Mouse (Mus musculus): ENCODE measurements around the gene Setdb2. TPM values are rescaled to one million over a fixed set of nuclear protein-coding genes. Genes with fewer than 3 reads are reported as not detected.
"Not testable (repeated sequence)": the region's sequence is repeated elsewhere in the genome, so short reads cannot be mapped to it uniquely, and the experiment has no call there.

The Setdb2 gene
- polyA plus RNA-seq, 1 experiment from 2014 or later: 7.1 TPM

DNA sequence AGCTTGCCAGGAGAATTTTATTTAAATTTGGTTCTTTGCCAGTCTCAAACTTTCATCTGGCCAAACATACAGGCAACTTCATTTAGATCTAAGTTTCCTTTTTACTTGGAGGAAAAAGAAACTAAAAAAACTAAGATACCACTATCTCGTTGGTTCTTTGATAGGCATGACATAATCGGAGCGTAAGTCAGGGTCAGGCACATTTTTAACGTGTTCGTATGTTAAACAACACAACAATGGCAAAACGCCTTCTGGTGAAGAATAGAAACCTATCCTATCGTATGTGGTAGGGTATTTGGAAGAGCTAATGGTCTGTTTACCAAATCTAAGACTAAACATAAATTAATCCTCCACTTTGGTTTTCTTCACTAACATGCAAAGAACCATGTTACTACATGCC, 645 bp downstream of the Setdb2 start:
- Histone ChIP-seq H3K4me1 (replicated peaks; ENCODE audit: control insufficient read depth, insufficient read depth, low read length) (peaks cover 10% of the 10 kb centered on the region), H3K27me3 (replicated peaks; ENCODE audit: control insufficient read depth, insufficient read depth, low read length) (no peaks in the 10 kb centered on the region), H3K36me3 (ENCODE audit: control insufficient read depth, insufficient read depth) (no peaks in the 10 kb centered on the region), H3K9me3 (ENCODE audit: control insufficient read depth, low read length) (no peaks in the 10 kb centered on the region), H3K4me3 (replicated peaks; ENCODE audit: low read length) (peak overlapping the region; percentile 78), H3K27ac (ENCODE audit: low read length) (no peak overlapping the region), H3K9ac (replicated peaks; ENCODE audit: low read depth, low read length) (peak overlapping the region; percentile 75), H3K4me2 (ENCODE audit: low read length) (peak overlapping the region; percentile 81)
- WGBS: 18% methylated on average over 7 of the region's 7 CpGs
- ATAC-seq: no peak

DNA sequence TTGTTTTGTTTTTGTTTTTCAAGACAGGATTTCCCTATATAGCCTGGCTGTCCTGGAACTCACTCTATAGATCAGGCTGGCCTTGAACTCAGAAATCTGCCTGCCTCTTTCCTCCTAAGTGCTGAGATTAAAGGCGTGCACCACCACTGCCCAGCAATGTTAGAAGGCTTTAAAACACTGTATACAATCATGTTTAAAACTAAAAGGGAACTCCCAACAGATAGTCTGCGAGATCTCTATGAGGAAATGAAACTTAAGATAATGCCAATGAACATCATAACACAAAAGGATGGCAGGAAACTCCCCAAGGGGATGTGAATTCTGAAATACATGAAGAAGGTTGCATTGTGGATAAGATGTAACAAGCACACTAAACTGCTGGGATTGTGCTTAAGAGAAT, 2.2 kb downstream of the Setdb2 start:
- Histone ChIP-seq H3K9me3 (ENCODE audit: control insufficient read depth, low read length) (no peaks in the 10 kb centered on the region), H3K4me1 (replicated peaks; ENCODE audit: control insufficient read depth, insufficient read depth, low read length) (peaks cover 10% of the 10 kb centered on the region), H3K9ac (replicated peaks; ENCODE audit: low read depth, low read length) (no peak overlapping the region), H3K36me3 (ENCODE audit: control insufficient read depth, insufficient read depth) (no peaks in the 10 kb centered on the region), H3K4me2 (ENCODE audit: low read length) (no peak overlapping the region), H3K27ac (ENCODE audit: low read length) (no peak overlapping the region), H3K4me3 (replicated peaks; ENCODE audit: low read length) (no peak overlapping the region), H3K27me3 (replicated peaks; ENCODE audit: control insufficient read depth, insufficient read depth, low read length) (no peaks in the 10 kb centered on the region)
- WGBS: 89% methylated on average over 2 of the region's 2 CpGs
- no peak for ATAC-seq

- 69% methylated on average over 3 of the region's 3 CpGs for WGBS
- H3K9ac ChIP-seq (replicated peaks; ENCODE audit: low read depth, low read length): no peak overlapping the region
- H3K4me3 ChIP-seq (replicated peaks; ENCODE audit: low read length): no peak overlapping the region
- H3K27ac ChIP-seq (ENCODE audit: low read length): no peak overlapping the region
- H3K36me3 ChIP-seq (ENCODE audit: control insufficient read depth, insufficient read depth): no peaks in the 10 kb centered on the region
- ATAC-seq: no peak
- no peaks in the 10 kb centered on the region for H3K27me3 ChIP-seq (replicated peaks; ENCODE audit: control insufficient read depth, insufficient read depth, low read length)
- H3K4me2 ChIP-seq (ENCODE audit: low read length): no peak overlapping the region
- H3K4me1 ChIP-seq (replicated peaks; ENCODE audit: control insufficient read depth, insufficient read depth, low read length): peaks cover 10% of the 10 kb centered on the region
- H3K9me3 ChIP-seq (ENCODE audit: control insufficient read depth, low read length): no peaks in the 10 kb centered on the region
Observed at GRCm38 (mm10) chr14:59437398-59437797, 3.3 kb downstream of the Setdb2 start.

DNA sequence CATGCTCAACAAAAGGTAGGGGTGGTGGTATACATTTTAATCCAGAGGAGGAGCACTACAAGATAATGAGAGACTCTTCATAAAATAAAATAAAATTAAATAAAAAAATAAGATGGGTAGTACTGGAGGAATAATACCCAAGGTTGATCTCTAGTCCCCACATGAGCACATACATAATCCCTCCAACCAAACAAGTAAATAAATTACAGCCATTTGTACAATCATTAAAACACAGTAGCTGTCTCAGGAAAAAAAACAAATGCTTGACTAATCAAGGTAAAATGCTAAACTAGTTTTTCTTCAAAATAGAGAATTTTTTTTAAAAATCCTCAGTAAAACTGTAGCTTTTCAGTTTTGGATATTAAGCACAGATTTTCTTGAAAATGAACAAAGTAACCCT, 5.5 kb downstream of the Setdb2 start:
- no peak overlapping the region for H3K9ac ChIP-seq (replicated peaks; ENCODE audit: low read depth, low read length)
- H3K4me2 ChIP-seq (ENCODE audit: low read length): no peak overlapping the region
- peaks cover 6% of the 10 kb centered on the region for H3K4me1 ChIP-seq (replicated peaks; ENCODE audit: control insufficient read depth, insufficient read depth, low read length)
- no peaks in the 10 kb centered on the region for H3K36me3 ChIP-seq (ENCODE audit: control insufficient read depth, insufficient read depth)
- H3K4me3 ChIP-seq (replicated peaks; ENCODE audit: low read length): no peak overlapping the region
- no peaks in the 10 kb centered on the region for H3K9me3 ChIP-seq (ENCODE audit: control insufficient read depth, low read length)
- H3K27ac ChIP-seq (ENCODE audit: low read length): no peak overlapping the region
- ATAC-seq: no peak
- no peaks in the 10 kb centered on the region for H3K27me3 ChIP-seq (replicated peaks; ENCODE audit: control insufficient read depth, insufficient read depth, low read length)

DNA sequence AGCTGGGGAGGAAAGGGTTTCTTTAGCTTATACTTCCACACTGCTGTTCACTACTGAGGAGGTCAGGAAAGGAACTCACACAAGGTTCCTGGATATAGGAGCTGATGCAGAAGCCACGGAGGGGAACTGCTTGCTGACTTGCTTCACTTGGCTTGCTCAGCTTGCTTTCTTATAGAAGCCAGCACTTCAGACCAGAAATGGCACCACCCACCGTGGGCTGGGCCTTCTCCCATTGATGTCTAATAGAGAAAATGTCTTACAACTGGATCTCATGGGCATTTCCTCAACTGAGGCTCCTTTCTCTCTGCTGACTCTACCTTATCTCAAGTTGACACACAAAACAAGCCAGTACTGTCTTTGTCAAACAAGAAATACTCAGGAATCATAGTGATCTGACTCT, 6.8 kb downstream of the Setdb2 start:
- no peak overlapping the region for H3K4me3 ChIP-seq (replicated peaks; ENCODE audit: low read length)
- no peak overlapping the region for H3K27ac ChIP-seq (ENCODE audit: low read length)
- H3K9ac ChIP-seq (replicated peaks; ENCODE audit: low read depth, low read length): no peak overlapping the region
- no peak overlapping the region for H3K4me2 ChIP-seq (ENCODE audit: low read length)
- no peak for ATAC-seq
- H3K36me3 ChIP-seq (ENCODE audit: control insufficient read depth, insufficient read depth): no peaks in the 10 kb centered on the region
- no peaks in the 10 kb centered on the region for H3K27me3 ChIP-seq (replicated peaks; ENCODE audit: control insufficient read depth, insufficient read depth, low read length)
- H3K9me3 ChIP-seq (ENCODE audit: control insufficient read depth, low read length): no peaks in the 10 kb centered on the region
- 65% methylated on average over 2 of the region's 2 CpGs for whole genome bisulfite sequencing
- no peaks in the 10 kb centered on the region for H3K4me1 ChIP-seq (replicated peaks; ENCODE audit: control insufficient read depth, insufficient read depth, low read length)

DNA sequence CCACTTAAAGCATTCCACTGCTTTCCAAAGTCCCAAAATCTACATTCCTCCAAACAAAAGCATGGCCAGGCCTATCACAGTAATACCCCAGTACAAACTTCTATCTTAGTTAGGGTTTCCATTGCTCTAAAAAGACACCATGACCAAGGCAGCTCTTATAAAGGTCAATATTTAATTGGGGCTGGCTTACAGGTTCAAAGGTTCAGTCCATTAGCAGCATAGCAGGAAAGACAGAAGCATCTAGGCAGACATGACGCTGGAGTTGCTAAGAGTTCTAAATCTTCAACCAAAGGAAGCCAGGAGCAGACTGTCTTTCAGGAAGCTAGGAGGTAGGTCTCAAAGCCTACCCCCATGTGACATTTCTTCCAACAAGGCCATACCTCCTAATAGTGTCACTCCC, 10.1 kb downstream of the Setdb2 start:
- H3K4me2 ChIP-seq (ENCODE audit: low read length): no peak overlapping the region
- H3K4me1 ChIP-seq (replicated peaks; ENCODE audit: control insufficient read depth, insufficient read depth, low read length): no peaks in the 10 kb centered on the region
- ATAC-seq: no peak
- no peak overlapping the region for H3K4me3 ChIP-seq (replicated peaks; ENCODE audit: low read length)
- H3K27me3 ChIP-seq (replicated peaks; ENCODE audit: control insufficient read depth, insufficient read depth, low read length): no peaks in the 10 kb centered on the region
- H3K9me3 ChIP-seq (ENCODE audit: control insufficient read depth, low read length): no peaks in the 10 kb centered on the region
- H3K9ac ChIP-seq (replicated peaks; ENCODE audit: low read depth, low read length): no peak overlapping the region
- WGBS: 78% methylated on average over 1 of the region's 1 CpGs
- no peaks in the 10 kb centered on the region for H3K36me3 ChIP-seq (ENCODE audit: control insufficient read depth, insufficient read depth)
- no peak overlapping the region for H3K27ac ChIP-seq (ENCODE audit: low read length)

DNA sequence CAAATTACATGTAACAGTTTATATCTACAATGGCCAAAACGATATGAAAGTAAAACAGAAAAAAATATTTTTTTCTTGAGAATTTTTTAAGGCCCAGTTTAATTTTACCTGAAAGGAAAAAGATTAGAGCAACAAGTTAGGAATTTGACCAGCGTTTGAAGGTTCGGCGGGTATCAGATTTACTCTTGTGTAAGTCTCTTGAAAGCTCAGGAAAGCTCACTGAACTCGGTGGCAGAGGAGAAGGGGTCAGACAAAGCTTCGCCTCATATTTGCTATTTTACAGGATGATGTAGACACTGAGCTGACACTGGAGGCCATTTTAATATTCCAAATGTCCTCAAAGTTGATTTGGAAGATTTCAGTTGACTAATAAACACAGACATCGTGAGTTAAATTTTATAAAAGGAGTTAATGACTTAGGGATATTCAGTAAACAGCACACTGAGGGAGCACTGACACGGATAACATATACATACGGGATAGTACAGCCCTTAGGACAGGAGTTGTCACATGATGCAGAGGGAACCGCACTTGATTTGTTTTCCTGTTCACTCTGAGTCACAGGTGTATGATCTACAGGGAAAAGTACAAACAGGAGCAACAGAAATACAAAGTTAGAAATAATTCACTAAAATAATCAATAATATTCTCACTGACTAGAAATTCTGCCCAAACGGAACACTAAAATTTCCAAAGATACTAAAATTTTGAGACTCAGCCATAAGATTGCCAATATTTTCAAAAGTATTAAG, 17.6 kb downstream of the Setdb2 start:
- no peaks in the 10 kb centered on the region for H3K36me3 ChIP-seq (ENCODE audit: control insufficient read depth, insufficient read depth)
- no peak for ATAC-seq
- no peaks in the 10 kb centered on the region for H3K4me1 ChIP-seq (replicated peaks; ENCODE audit: control insufficient read depth, insufficient read depth, low read length)
- no peak overlapping the region for H3K4me3 ChIP-seq (replicated peaks; ENCODE audit: low read length)
- H3K27me3 ChIP-seq (replicated peaks; ENCODE audit: control insufficient read depth, insufficient read depth, low read length): no peaks in the 10 kb centered on the region
- H3K9me3 ChIP-seq (ENCODE audit: control insufficient read depth, low read length): no peaks in the 10 kb centered on the region
- no peak overlapping the region for H3K9ac ChIP-seq (replicated peaks; ENCODE audit: low read depth, low read length)
- no peak overlapping the region for H3K27ac ChIP-seq (ENCODE audit: low read length)
- no peak overlapping the region for H3K4me2 ChIP-seq (ENCODE audit: low read length)
- 91% methylated on average over 11 of the region's 11 CpGs for WGBS

- Histone ChIP-seq H3K4me1 (replicated peaks; ENCODE audit: control insufficient read depth, insufficient read depth, low read length) (no peaks in the 10 kb centered on the region), H3K36me3 (ENCODE audit: control insufficient read depth, insufficient read depth) (no peaks in the 10 kb centered on the region; the same call in 1 of the 2 replicates), H3K9ac (replicated peaks; ENCODE audit: low read depth, low read length) (no peak overlapping the region), H3K4me3 (replicated peaks; ENCODE audit: low read length) (no peak overlapping the region), H3K9me3 (ENCODE audit: control insufficient read depth, low read length) (no peaks in the 10 kb centered on the region), H3K4me2 (ENCODE audit: low read length) (no peak overlapping the region), H3K27ac (ENCODE audit: low read length) (no peak overlapping the region), H3K27me3 (replicated peaks; ENCODE audit: control insufficient read depth, insufficient read depth, low read length) (no peaks in the 10 kb centered on the region)
- no peak for ATAC-seq
- 87% methylated on average over 4 of the region's 4 CpGs for WGBS
Observed at GRCm38 (mm10) chr14:59418171-59418570, 22.5 kb downstream of the Setdb2 start.

DNA sequence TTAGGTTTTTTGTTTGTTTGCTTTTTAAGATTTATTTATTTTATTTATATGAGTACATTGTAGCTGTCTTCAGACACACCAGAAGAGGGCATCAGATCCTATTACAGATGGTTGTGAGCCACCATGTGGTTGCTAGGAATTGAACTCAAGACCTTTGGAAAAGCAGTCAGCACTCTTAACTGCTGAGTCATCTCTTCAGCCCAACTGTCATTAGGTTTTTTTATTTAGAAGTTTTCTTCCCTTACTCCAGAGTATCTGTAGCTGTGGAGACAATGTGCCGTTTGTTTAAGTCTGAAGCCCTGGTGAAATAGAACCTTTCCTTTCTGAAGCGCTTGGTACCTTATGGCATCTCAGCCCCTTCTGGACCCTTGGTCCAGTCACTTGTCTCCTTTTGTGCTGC, 25.7 kb downstream of the Setdb2 start:
- not testable (repeated sequence) for ATAC-seq

GRCm38 (mm10) chr14:59396999-59397398, 43.7 kb downstream of the Setdb2 start:
- 77% methylated on average over 2 of the region's 2 CpGs for WGBS
- Histone ChIP-seq H3K4me3 (replicated peaks; ENCODE audit: low read length) (no peak overlapping the region), H3K36me3 (ENCODE audit: control insufficient read depth, insufficient read depth) (no peaks in the 10 kb centered on the region), H3K4me1 (replicated peaks; ENCODE audit: control insufficient read depth, insufficient read depth, low read length) (no peaks in the 10 kb centered on the region), H3K9me3 (ENCODE audit: control insufficient read depth, low read length) (no peaks in the 10 kb centered on the region), H3K27ac (ENCODE audit: low read length) (no peak overlapping the region), H3K27me3 (replicated peaks; ENCODE audit: control insufficient read depth, insufficient read depth, low read length) (no peaks in the 10 kb centered on the region), H3K9ac (replicated peaks; ENCODE audit: low read depth, low read length) (no peak overlapping the region), H3K4me2 (ENCODE audit: low read length) (no peak overlapping the region)
- ATAC-seq: no peak

More for the DNA sequence above, 25.7 kb downstream of the Setdb2 start:
- not testable (repeated sequence) for H3K4me1 ChIP-seq (replicated peaks; ENCODE audit: control insufficient read depth, insufficient read depth, low read length); H3K9ac ChIP-seq (replicated peaks; ENCODE audit: low read depth, low read length); H3K27ac ChIP-seq (ENCODE audit: low read length); H3K4me2 ChIP-seq (ENCODE audit: low read length); H3K36me3 ChIP-seq (ENCODE audit: control insufficient read depth, insufficient read depth); H3K4me3 ChIP-seq (replicated peaks; ENCODE audit: low read length); H3K9me3 ChIP-seq (ENCODE audit: control insufficient read depth, low read length); H3K27me3 ChIP-seq (replicated peaks; ENCODE audit: control insufficient read depth, insufficient read depth, low read length)
- WGBS: 98% methylated on average over 2 of the region's 2 CpGs

Data from forebrain, embryonic 16.5 days (tissue).